In genomic region chr11:98588833-98589281, GRCm38 (mm10) we compare ENCODE assay signal across 12 mouse cellular contexts. TPM values are rescaled to one million over a fixed set of nuclear protein-coding genes. Genes with fewer than 3 reads are reported as not detected.
A peak's percentile ranks its signal among the peaks of the same experiment; 100 is the strongest.
DNase-seq lines count a peak whose midpoint lies in the region; ATAC-seq and TF ChIP-seq lines count a peak whose summit lies in the region.
"Had no signal": no experiment of that assay in that cellular context is flagged by ENCODE, and none has a peak within 500 bp of the region (broad histone marks: within the 10 kb centered on the region; RNA-seq: fewer than 3 reads in every experiment).

No protein-coding gene starts in this region.

- H3K27me3 ChIP-seq in hindbrain, embryonic 15.5 days = 0 out of 2 replicates have a peak, but pooled peaks cover 6% of the 10 kb centered on the region
- peaks cover 5% of the 10 kb centered on the region for H3K27me3 ChIP-seq in hindbrain, embryonic 12.5 days
- peaks cover 36% of the 10 kb centered on the region for H3K27me3 ChIP-seq in CH12.LX (replicated peaks)
- H3K27me3 ChIP-seq in embryonic facial prominence, embryonic 13.5 days = peaks cover 4% of the 10 kb centered on the region; the same call in 1 of the 2 replicates
- H3K27me3 ChIP-seq in limb, embryonic 13.5 days = peaks cover 18% of the 10 kb centered on the region

- no peak overlapping the region for H3K4me3 ChIP-seq in hindbrain, embryonic 15.5 days
- no peak overlapping the region for H3K4me3 ChIP-seq in hindbrain, embryonic 12.5 days
- H3K4me3 ChIP-seq in CH12.LX (replicated peaks in 1 of 3; ENCODE audit: low read depth in 2 of 3, low read length in 2 of 3, poor library complexity in 1 of 3) = no peak overlapping the region
- no peak overlapping the region for H3K4me3 ChIP-seq in embryonic facial prominence, embryonic 13.5 days
- no peak overlapping the region for H3K4me3 ChIP-seq in limb, embryonic 13.5 days

- no peak for TF ChIP-seq CTCF in CH12.LX (conservative IDR thresholded peaks at IDR 0.05 in 1 of 2, IDR thresholded peaks at IDR 0.05 in 1 of 2; ENCODE audit: low read depth in 2 of 2, low read length in 2 of 2)

- dilution Hi-C loops in CH12.LX (cut with MboI; ENCODE audit: extremely low pct_ligation_motif_present, extremely low pct_unique_long_range_greater_than_20kb, low sequenced_read_pairs) = no loop called here

- H3K9ac ChIP-seq in hindbrain, embryonic 15.5 days = 0 out of 2 replicates have a peak overlapping the region, but pooled peaks have one; percentile 42
- no peak overlapping the region for H3K9ac ChIP-seq in hindbrain, embryonic 12.5 days
- H3K9ac ChIP-seq in CH12.LX (ENCODE audit: insufficient read depth, low read depth) = peak overlapping the region; percentile 71; the same call in 1 of the 2 replicates
- no peak overlapping the region for H3K9ac ChIP-seq in embryonic facial prominence, embryonic 13.5 days
- no peak overlapping the region for H3K9ac ChIP-seq in limb, embryonic 13.5 days

- 68% methylated on average over 6 of the region's 6 CpGs for WGBS in hindbrain, embryonic 15.5 days
- 73% methylated on average over 6 of the region's 6 CpGs for WGBS in hindbrain, embryonic 12.5 days
- WGBS in embryonic facial prominence, embryonic 13.5 days = 52% methylated on average over 6 of the region's 6 CpGs
- 65% methylated on average over 6 of the region's 6 CpGs for WGBS in limb, embryonic 13.5 days

- TF ChIP-seq RAD21 in CH12.LX (IDR thresholded peaks at IDR 0.05; ENCODE audit: low read depth, low read length) = no peak

- DNase-seq in CH12.LX (ENCODE audit: extremely low read depth) = no peak
- no peak for DNase-seq in right cerebral cortex, adult 2 months (ENCODE audit: low spot score in 2 of 2)
- DNase-seq in right cerebral cortex, postnatal 36 days (ENCODE audit: low spot score in 2 of 2) = no peak
- no peak for DNase-seq in left cerebral cortex, postnatal 4 days

- no peak overlapping the region for H3K27ac ChIP-seq in hindbrain, embryonic 15.5 days (replicated peaks)
- H3K27ac ChIP-seq in hindbrain, embryonic 12.5 days = no peak overlapping the region
- no peak overlapping the region for H3K27ac ChIP-seq in CH12.LX (ENCODE audit: insufficient read depth, low read depth)
- no peak overlapping the region for H3K27ac ChIP-seq in embryonic facial prominence, embryonic 13.5 days
- no peak overlapping the region for H3K27ac ChIP-seq in limb, embryonic 13.5 days

- in situ Hi-C loops in CH12.LX (cut with MboI; ENCODE audit: low pct_ligation_motif_present, low pct_unique_long_range_greater_than_20kb, low sequenced_read_pairs) = loop anchor here (5.0 kb wide), 1 partner anchor 37 kb away; the partner anchor contains the start of gene Zpbp2

- TF ChIP-seq POLR2A in CH12.LX (IDR thresholded peaks at IDR 0.05; ENCODE audit: low read depth, low read length) = no peak

- H3K4me1 ChIP-seq in hindbrain, embryonic 15.5 days (replicated peaks) = peaks cover 40% of the 10 kb centered on the region
- peaks cover 34% of the 10 kb centered on the region for H3K4me1 ChIP-seq in hindbrain, embryonic 12.5 days
- H3K4me1 ChIP-seq in CH12.LX (ENCODE audit: control insufficient read depth in 1 of 2, insufficient read depth in 2 of 2) = peaks cover 21 to 43% of the 10 kb centered on the region in 2 experiments
- H3K4me1 ChIP-seq in embryonic facial prominence, embryonic 13.5 days = peaks cover 33% of the 10 kb centered on the region
- H3K4me1 ChIP-seq in limb, embryonic 13.5 days = peaks cover 33% of the 10 kb centered on the region

- no peak for ATAC-seq in hindbrain, embryonic 15.5 days (ENCODE audit: low FRiP score, low read depth)
- ATAC-seq in hindbrain, embryonic 12.5 days (ENCODE audit: low FRiP score) = no peak
- no peak for ATAC-seq in embryonic facial prominence, embryonic 13.5 days (ENCODE audit: insufficient number of reproducible peaks, insufficient read depth, low FRiP score, low TSS enrichment, low read depth)
- ATAC-seq in limb, embryonic 13.5 days (ENCODE audit: low FRiP score, low read depth) = no peak

- H3K79me2 ChIP-seq in CH12.LX (replicated peaks; ENCODE audit: control insufficient read depth, extremely low read depth, insufficient read depth, poor library complexity, severe bottlenecking) = peaks cover 17% of the 10 kb centered on the region

- H3K36me3 ChIP-seq in hindbrain, embryonic 15.5 days = no peaks in the 10 kb centered on the region
- no peaks in the 10 kb centered on the region for H3K36me3 ChIP-seq in hindbrain, embryonic 12.5 days
- H3K36me3 ChIP-seq in CH12.LX (replicated peaks in 1 of 2; ENCODE audit: control insufficient read depth in 1 of 2, insufficient read depth in 1 of 2, low read length in 1 of 2) = peaks cover 3 to 14% of the 10 kb centered on the region in 2 experiments
- peaks cover 4% of the 10 kb centered on the region; the same call in 1 of the 2 replicates for H3K36me3 ChIP-seq in embryonic facial prominence, embryonic 13.5 days
- H3K36me3 ChIP-seq in limb, embryonic 13.5 days = peaks cover 6% of the 10 kb centered on the region; the same call in 1 of the 2 replicates

- no peak for TF ChIP-seq EP300 in CH12.LX (IDR thresholded peaks at IDR 0.05; ENCODE audit: low read length)

- peak overlapping the region; percentile 94 for H3K4me2 ChIP-seq in hindbrain, embryonic 15.5 days
- no peak overlapping the region for H3K4me2 ChIP-seq in hindbrain, embryonic 12.5 days (replicated peaks)
- peak overlapping the region; percentile 72 for H3K4me2 ChIP-seq in CH12.LX (ENCODE audit: insufficient read depth, low read depth, poor library complexity, severe bottlenecking)
- peak overlapping the region; percentile 88 for H3K4me2 ChIP-seq in embryonic facial prominence, embryonic 13.5 days
- H3K4me2 ChIP-seq in limb, embryonic 13.5 days (replicated peaks) = peak overlapping the region; percentile 91

- H3K9me3 ChIP-seq in hindbrain, embryonic 15.5 days = no peaks in the 10 kb centered on the region
- no peaks in the 10 kb centered on the region for H3K9me3 ChIP-seq in hindbrain, embryonic 12.5 days (replicated peaks)
- no peaks in the 10 kb centered on the region for H3K9me3 ChIP-seq in CH12.LX (replicated peaks; ENCODE audit: low read length)
- H3K9me3 ChIP-seq in embryonic facial prominence, embryonic 13.5 days = no peaks in the 10 kb centered on the region
- H3K9me3 ChIP-seq in limb, embryonic 13.5 days = no peaks in the 10 kb centered on the region

- intact Hi-C loops in left cerebral cortex, postnatal 4 days (cut with DNase I) = no loop called here

TF ChIP-seq in CH12.LX, 34 proteins besides CTCF, POLR2A, EP300 and RAD21 (continues in another document):
- TF ChIP-seq POLR2AphosphoS2 (IDR thresholded peaks at IDR 0.05; ENCODE audit: low read depth, low read length) (no peak), SMC3 (IDR thresholded peaks at IDR 0.05; ENCODE audit: low read depth, low read length) (no peak), CHD2 (IDR thresholded peaks at IDR 0.05; ENCODE audit: low read length) (no peak)

RNA-seq across cellular contexts. Expression of gene Ormdl3, which starts 1.7 kb away (rescaled TPM):
- polyA plus RNA-seq in hindbrain, embryonic 15.5 days (2015; fragmentation: Nextera tagmentation; extraction: Ambion mirVana) = 103 and 108 TPM in 2 replicates
- polyA plus RNA-seq in hindbrain, embryonic 12.5 days (2016; fragmentation: Nextera tagmentation; extraction: Ambion mirVana) = 69.8 and 71.4 TPM in 2 replicates
- total RNA-seq in CH12.LX (2012; rRNA removed) = 45.1 and 49.7 TPM in 2 replicates
- total RNA-seq in CH12.LX (2014; rRNA removed) = 30.6 and 32.9 TPM in 2 replicates
- polyA plus RNA-seq in CH12.LX (2012; ENCODE audit: insufficient read length, low read depth) = 32.5 and 34.9 TPM in 2 replicates
- polyA plus RNA-seq in embryonic facial prominence, embryonic 13.5 days (2015; fragmentation: Nextera tagmentation; extraction: Ambion mirVana) = 69.4 and 71.9 TPM in 2 replicates
- 82.8 and 83.6 TPM in 2 replicates for polyA plus RNA-seq in limb, embryonic 13.5 days (2015; fragmentation: Nextera tagmentation; extraction: Ambion mirVana)
- 10 to 100 TPM; 60.7 to 64.9 TPM for total RNA-seq in left cerebral cortex, postnatal 4 days (2021)

RNA-seq across cellular contexts. Expression of gene Lrrc3c, which starts 9.2 kb away (rescaled TPM):
- polyA plus RNA-seq in hindbrain, embryonic 15.5 days (2015; fragmentation: Nextera tagmentation; extraction: Ambion mirVana) = not detected in 2 replicates
- polyA plus RNA-seq in hindbrain, embryonic 12.5 days (2016; fragmentation: Nextera tagmentation; extraction: Ambion mirVana) = not detected in 2 replicates
- total RNA-seq in CH12.LX (2012; rRNA removed) = not detected in 2 replicates
- total RNA-seq in CH12.LX (2014; rRNA removed) = not detected in 2 replicates
- polyA plus RNA-seq in CH12.LX (2012; ENCODE audit: insufficient read length, low read depth) = not detected in 2 replicates
- not detected in 2 replicates for polyA plus RNA-seq in embryonic facial prominence, embryonic 13.5 days (2015; fragmentation: Nextera tagmentation; extraction: Ambion mirVana)
- polyA plus RNA-seq in limb, embryonic 13.5 days (2015; fragmentation: Nextera tagmentation; extraction: Ambion mirVana) = not detected in 2 replicates
- not detected for total RNA-seq in left cerebral cortex, postnatal 4 days (2021)
- total RNA-seq: common myeloid progenitor, adult 5-6 weeks; ES-E14; neutrophil, adult 5-6 weeks had no signal
- polyA plus RNA-seq: large intestine, adult 2 months had no signal

RNA-seq across cellular contexts. Expression of gene Gm12355, which starts 36.6 kb away (rescaled TPM):
- 0.48 and 0.54 TPM in 2 replicates for polyA plus RNA-seq in hindbrain, embryonic 15.5 days (2015; fragmentation: Nextera tagmentation; extraction: Ambion mirVana)
- 0.49 and 0.55 TPM in 2 replicates for polyA plus RNA-seq in hindbrain, embryonic 12.5 days (2016; fragmentation: Nextera tagmentation; extraction: Ambion mirVana)
- total RNA-seq in CH12.LX (2012; rRNA removed) (1.8 and 2.0 TPM in 2 replicates), CH12.LX (2014; rRNA removed) (24.2 and 26.0 TPM in 2 replicates)
- 3.0 and 9.8 TPM in 2 replicates for polyA plus RNA-seq in CH12.LX (2012; ENCODE audit: insufficient read length, low read depth)
- polyA plus RNA-seq in embryonic facial prominence, embryonic 13.5 days (2015; fragmentation: Nextera tagmentation; extraction: Ambion mirVana) = 0.80 and 4.0 TPM in 2 replicates
- polyA plus RNA-seq in limb, embryonic 13.5 days (2015; fragmentation: Nextera tagmentation; extraction: Ambion mirVana) = 1.2 and 1.4 TPM in 2 replicates
- 10 to 100 TPM; 24.2 to 26.4 TPM for total RNA-seq in left cerebral cortex, postnatal 4 days (2021)
- total RNA-seq: neutrophil, adult 5-6 weeks had no signal
- polyA plus RNA-seq: large intestine, adult 2 months had no signal

RNA-seq across cellular contexts. Expression of gene Gsdma3, which starts 37.3 kb away (rescaled TPM):
- not detected in 2 replicates for polyA plus RNA-seq in hindbrain, embryonic 15.5 days (2015; fragmentation: Nextera tagmentation; extraction: Ambion mirVana)
- not detected in 2 replicates for polyA plus RNA-seq in hindbrain, embryonic 12.5 days (2016; fragmentation: Nextera tagmentation; extraction: Ambion mirVana)
- total RNA-seq in CH12.LX (2012; rRNA removed) (not detected in 2 replicates), CH12.LX (2014; rRNA removed) (not detected in 2 replicates)
- not detected in 2 replicates for polyA plus RNA-seq in CH12.LX (2012; ENCODE audit: insufficient read length, low read depth)
- polyA plus RNA-seq in embryonic facial prominence, embryonic 13.5 days (2015; fragmentation: Nextera tagmentation; extraction: Ambion mirVana) = not detected in 2 replicates
- polyA plus RNA-seq in limb, embryonic 13.5 days (2015; fragmentation: Nextera tagmentation; extraction: Ambion mirVana) = not detected in 2 replicates
- total RNA-seq in left cerebral cortex, postnatal 4 days (2021) = not detected
- total RNA-seq: common myeloid progenitor, adult 5-6 weeks; ES-E14; neutrophil, adult 5-6 weeks had no signal
- polyA plus RNA-seq: large intestine, adult 2 months had no signal

RNA-seq across cellular contexts. Expression of gene Zpbp2, which starts 38.0 kb away (rescaled TPM):
- 0.13 and 0.25 TPM in 2 replicates for polyA plus RNA-seq in hindbrain, embryonic 15.5 days (2015; fragmentation: Nextera tagmentation; extraction: Ambion mirVana)
- 0.17 and 0.38 TPM in 2 replicates for polyA plus RNA-seq in hindbrain, embryonic 12.5 days (2016; fragmentation: Nextera tagmentation; extraction: Ambion mirVana)
- total RNA-seq in CH12.LX (2012; rRNA removed) (3.1 and 3.9 TPM in 2 replicates), CH12.LX (2014; rRNA removed) (3.2 and 5.0 TPM in 2 replicates)
- 3.0 and 3.7 TPM in 2 replicates for polyA plus RNA-seq in CH12.LX (2012; ENCODE audit: insufficient read length, low read depth)
- polyA plus RNA-seq in embryonic facial prominence, embryonic 13.5 days (2015; fragmentation: Nextera tagmentation; extraction: Ambion mirVana) = not detected in 2 replicates
- polyA plus RNA-seq in limb, embryonic 13.5 days (2015; fragmentation: Nextera tagmentation; extraction: Ambion mirVana) = 0.11 and 0.31 TPM in 2 replicates
- total RNA-seq in left cerebral cortex, postnatal 4 days (2021) = not detected

Comparison
In these comparisons a context has a peak if more than half of its experiments do, and no peak if none do; other contexts are left out.
1. H3K9ac ChIP-seq: peak in hindbrain, embryonic 15.5 days (single experiment) and CH12.LX (single experiment); none in hindbrain, embryonic 12.5 days (single experiment), embryonic facial prominence, embryonic 13.5 days (single experiment) and limb, embryonic 13.5 days (single experiment).